Mouse (Mus musculus) bone marrow, adult 2 months (tissue): ENCODE data around the gene Nckap1l.
"Not testable (repeated sequence)": the region's sequence is repeated elsewhere in the genome, so short reads cannot be mapped to it uniquely, and the experiment has no call there.

Experiments used
- CTCF ChIP-seq: fragments of 200-500 bp; IDR thresholded peaks from 2 replicates; pipeline ENCODE4 v1.5.1; 2011; ENCODE audit warnings: low read length, control low read depth; ENCODE audit not compliant: control insufficient read depth, insufficient read depth
- POLR2A ChIP-seq: fragments of 200-500 bp; IDR thresholded peaks from 2 replicates; pipeline ENCODE4 v1.6.1; 2011; ENCODE audit warnings: low read depth, mild to moderate bottlenecking, control low read depth, low read length, borderline replicate concordance; ENCODE audit not compliant: control insufficient read depth

DNA sequence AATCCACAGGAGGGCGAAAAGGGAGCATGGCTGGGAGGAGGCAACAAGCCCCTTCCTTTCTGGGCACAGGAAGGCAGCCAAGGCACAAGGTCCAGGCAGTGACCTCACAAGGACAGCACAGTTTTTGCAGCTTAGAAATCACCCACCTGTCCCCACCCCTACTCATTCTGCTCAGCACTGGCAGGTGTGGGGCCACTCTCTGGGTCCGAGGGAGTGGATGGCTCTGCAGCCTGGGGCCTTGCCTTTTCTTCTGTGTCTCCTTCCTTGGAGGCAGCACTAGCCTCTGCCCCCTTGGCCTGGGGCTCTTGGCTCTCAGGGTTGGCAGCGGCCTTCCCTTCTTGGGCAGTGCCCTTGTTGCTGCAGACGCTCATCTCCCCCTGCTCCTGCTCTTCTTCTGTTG, 7.6 kb upstream of the Nckap1l start:
- TF ChIP-seq CTCF, POLR2A: not testable (repeated sequence)
